Comparison of ENCODE assay signal across 8 mouse cellular contexts in genomic region chrX:20688068-20688547, GRCm38 (mm10). TPM values are rescaled to one million over a fixed set of nuclear protein-coding genes. Genes with fewer than 3 reads are reported as not detected.
DNase-seq lines count a peak whose midpoint lies in the region; ATAC-seq and TF ChIP-seq lines count a peak whose summit lies in the region.

No protein-coding gene starts in this region.

- ATAC-seq in common myeloid progenitor, adult 5-6 weeks (replicated peaks; ENCODE audit: low read depth, poor library complexity, severe bottlenecking): peak; percentile 67
- peak; percentile 91 for ATAC-seq in hindbrain, postnatal 0 days

- H3K27me3 ChIP-seq in hindbrain, postnatal 0 days (ENCODE audit: insufficient read depth, low read length): no peaks in the 10 kb centered on the region

- peak; percentile 92 for DNase-seq in ZHBTc4 (ENCODE audit: low read depth, low spot score)
- DNase-seq in gastrocnemius, adult 2 months: peak; percentile 88
- peak; percentile 88 for DNase-seq in hindbrain, postnatal 0 days (ENCODE audit: low spot score)
- DNase-seq in left cerebral cortex, adult 2 months (ENCODE audit: extremely low spot score in 1 of 2, low spot score in 2 of 2): peak; percentile 83 to 84
- peak; percentile 79 for DNase-seq in retina, postnatal 7 days (ENCODE audit: low read depth, low spot score)
- DNase-seq in urinary bladder, adult 18-20 months (ENCODE audit: low spot score in 2 of 2): peak; percentile 55 to 71

- peak overlapping the region; percentile 96 for H3K27ac ChIP-seq in gastrocnemius, adult 2 months
- peak overlapping the region; percentile 96 for H3K27ac ChIP-seq in hindbrain, postnatal 0 days
- peak overlapping the region; percentile 97 for H3K27ac ChIP-seq in left cerebral cortex, adult 2 months
- peak overlapping the region; percentile 73 for H3K27ac ChIP-seq in macrophage

- H3K36me3 ChIP-seq in hindbrain, postnatal 0 days (ENCODE audit: insufficient read depth, low read length): no peaks in the 10 kb centered on the region
- H3K36me3 ChIP-seq in macrophage (ENCODE audit: inconsistent target): no peaks in the 10 kb centered on the region

- intact Hi-C loops in gastrocnemius, adult 2 months (cut with DNase I): no loop called here
- intact Hi-C loops in left cerebral cortex, adult 2 months (cut with DNase I): loop anchor here (2.0 kb wide), 1 partner anchor 17 kb away; no protein-coding TSS in a partner anchor

- H3K9ac ChIP-seq in hindbrain, postnatal 0 days (replicated peaks; ENCODE audit: low read length): peak overlapping the region; percentile 80

- peaks cover 45% of the 10 kb centered on the region for H3K79me2 ChIP-seq in macrophage (ENCODE audit: inconsistent target)

- no peaks in the 10 kb centered on the region for H3K9me3 ChIP-seq in hindbrain, postnatal 0 days (ENCODE audit: low read length)

- peak overlapping the region; percentile 62 for H3K4me2 ChIP-seq in hindbrain, postnatal 0 days (ENCODE audit: low read depth, low read length)

- 0 out of 2 replicates have a peak, but pooled peaks cover 2% of the 10 kb centered on the region for H3K4me1 ChIP-seq in hindbrain, postnatal 0 days (ENCODE audit: insufficient read depth, low read length)

- peak overlapping the region; percentile 89 for H3K4me3 ChIP-seq in gastrocnemius, adult 2 months
- H3K4me3 ChIP-seq in hindbrain, postnatal 0 days (ENCODE audit: low read length): peak overlapping the region; percentile 61
- H3K4me3 ChIP-seq in left cerebral cortex, adult 2 months: peak overlapping the region; percentile 74
- H3K4me3 ChIP-seq in macrophage (ENCODE audit: inconsistent target): peak overlapping the region; percentile 47

- WGBS in hindbrain, postnatal 0 days: 35% methylated on average over 33 of the region's 33 CpGs
- 21% methylated on average over 33 of the region's 33 CpGs for WGBS in macrophage (ENCODE audit: missing documents)

- no peak for TF ChIP-seq CTCF in gastrocnemius, adult 2 months (IDR thresholded peaks at IDR 0.05)
- TF ChIP-seq CTCF in hindbrain, postnatal 0 days (IDR thresholded peaks at IDR 0.05; ENCODE audit: low read depth): no peak
- no peak for TF ChIP-seq CTCF in left cerebral cortex, adult 2 months (IDR thresholded peaks at IDR 0.05)

RNA-seq across cellular contexts. Expression of gene Cdk16, which starts 0.4 kb away (rescaled TPM):
- total RNA-seq in common myeloid progenitor, adult 5-6 weeks (2017): 22.5 and 29.5 TPM in 2 replicates
- total RNA-seq in gastrocnemius, adult 2 months (2021): 100 to 1,000 TPM; 119 to 130 TPM
- total RNA-seq in hindbrain, postnatal 0 days (2014; rRNA removed): 260 TPM in 2 replicates
- polyA plus RNA-seq in hindbrain, postnatal 0 days (2015; fragmentation: Nextera tagmentation; extraction: Ambion mirVana): 157 and 169 TPM in 2 replicates
- 100 to 1,000 TPM; 252 to 273 TPM for total RNA-seq in left cerebral cortex, adult 2 months (2021)
- 100 to 1,000 TPM in 22 of 26 experiments, 10 to 100 TPM in 4; 80.9 to 249 (median 172) TPM for total RNA-seq in macrophage (2018; cell fraction: chromatin; rRNA removed)
- total RNA-seq in macrophage (2018; cell fraction: cytosol; rRNA removed): 10 to 100 TPM; 26.3 to 46.9 (median 32.4) TPM
- 100 to 1,000 TPM in 9 of 26 experiments, 10 to 100 TPM in 17; 47.8 to 153 (median 87.8) TPM for total RNA-seq in macrophage (2018; cell fraction: nucleus; rRNA removed)
- polyA plus RNA-seq in macrophage (2018): 25.7 to 45.0 TPM (median 39.9 TPM) in 3 replicates

RNA-seq across cellular contexts. Expression of gene Usp11, which starts 15.6 kb away (rescaled TPM):
- 30.0 and 38.5 TPM in 2 replicates for total RNA-seq in common myeloid progenitor, adult 5-6 weeks (2017)
- 1 to 10 TPM; 1.2 to 2.8 TPM for total RNA-seq in gastrocnemius, adult 2 months (2021)
- 99.0 and 109 TPM in 2 replicates for total RNA-seq in hindbrain, postnatal 0 days (2014; rRNA removed)
- 60.3 and 68.9 TPM in 2 replicates for polyA plus RNA-seq in hindbrain, postnatal 0 days (2015; fragmentation: Nextera tagmentation; extraction: Ambion mirVana)
- 100 to 1,000 TPM; 103 to 106 TPM for total RNA-seq in left cerebral cortex, adult 2 months (2021)
- total RNA-seq in macrophage (2018; cell fraction: chromatin; rRNA removed): 10 to 100 TPM in 21 of 26 experiments, 1 to 10 TPM in 5; 5.5 to 24.6 (median 16.9) TPM
- total RNA-seq in macrophage (2018; cell fraction: cytosol; rRNA removed): 1 to 10 TPM; 3.4 to 6.5 (median 4.5) TPM
- 10 to 100 TPM in 10 of 26 experiments, 1 to 10 TPM in 16; 4.5 to 15.7 (median 8.9) TPM for total RNA-seq in macrophage (2018; cell fraction: nucleus; rRNA removed)
- polyA plus RNA-seq in macrophage (2018): 2.1 to 5.9 TPM (median 4.1 TPM) in 3 replicates

RNA-seq across cellular contexts. Expression of gene Uba1, which starts 30.0 kb away (rescaled TPM):
- 167 and 207 TPM in 2 replicates for total RNA-seq in common myeloid progenitor, adult 5-6 weeks (2017)
- total RNA-seq in gastrocnemius, adult 2 months (2021): 100 to 1,000 TPM; 135 to 149 TPM
- 594 and 667 TPM in 2 replicates for total RNA-seq in hindbrain, postnatal 0 days (2014; rRNA removed)
- polyA plus RNA-seq in hindbrain, postnatal 0 days (2015; fragmentation: Nextera tagmentation; extraction: Ambion mirVana): 225 and 243 TPM in 2 replicates
- 100 to 1,000 TPM; 337 to 348 TPM for total RNA-seq in left cerebral cortex, adult 2 months (2021)
- 100 to 1,000 TPM in 2 of 26 experiments, 10 to 100 TPM in 24; 39.7 to 108 (median 65.7) TPM for total RNA-seq in macrophage (2018; cell fraction: chromatin; rRNA removed)
- 100 to 1,000 TPM; 101 to 171 (median 134) TPM for total RNA-seq in macrophage (2018; cell fraction: cytosol; rRNA removed)
- total RNA-seq in macrophage (2018; cell fraction: nucleus; rRNA removed): 100 to 1,000 TPM in 11 of 26 experiments, 10 to 100 TPM in 15; 50.7 to 132 (median 95.0) TPM
- polyA plus RNA-seq in macrophage (2018): 132 to 239 TPM (median 169 TPM) in 3 replicates

Comparison
In these comparisons a context has a peak if more than half of its experiments do, and no peak if none do; other contexts are left out.
1. Peak in every context shown above with its lines: DNase-seq, ATAC-seq, H3K4me3 ChIP-seq and H3K27ac ChIP-seq.